ENCODE assay signal across 14 mouse cellular contexts in genomic region chr17:13036627-13037192, GRCm38 (mm10). TPM values are rescaled to one million over a fixed set of nuclear protein-coding genes. Genes with fewer than 3 reads are reported as not detected.
ATAC-seq lines count a peak whose summit lies in the region.
"Not testable (repeated sequence)": the region's sequence is repeated elsewhere in the genome, so short reads cannot be mapped to it uniquely, and the experiment has no call there.
"Had no signal": no experiment of that assay in that cellular context is flagged by ENCODE, and none has a peak within 500 bp of the region (broad histone marks: within the 10 kb centered on the region; RNA-seq: fewer than 3 reads in every experiment).

No protein-coding gene starts in this region.

- not testable (repeated sequence) for H3K36me3 ChIP-seq in embryonic facial prominence, embryonic 13.5 days; heart, embryonic 11.5 days (ENCODE audit: control insufficient read depth, insufficient read depth, low read length); hindbrain, embryonic 13.5 days; limb, embryonic 15.5 days; midbrain, embryonic 13.5 days; stomach, embryonic 16.5 days (ENCODE audit: control insufficient read depth, insufficient read depth, low read length)

- not testable (repeated sequence) for H3K4me3 ChIP-seq in embryonic facial prominence, embryonic 13.5 days; heart, embryonic 11.5 days (ENCODE audit: low read depth, low read length); hindbrain, embryonic 13.5 days; limb, embryonic 15.5 days; midbrain, embryonic 13.5 days (replicated peaks); stomach, embryonic 16.5 days (replicated peaks; ENCODE audit: low read length)

- not testable (repeated sequence) for H3K27me3 ChIP-seq in embryonic facial prominence, embryonic 13.5 days; heart, embryonic 11.5 days (ENCODE audit: control insufficient read depth, insufficient read depth, low read length); hindbrain, embryonic 13.5 days; limb, embryonic 15.5 days; midbrain, embryonic 13.5 days; stomach, embryonic 16.5 days (ENCODE audit: control insufficient read depth, insufficient read depth, low read length)

- ATAC-seq in cerebellum, adult (ENCODE audit: insufficient number of reproducible peaks, low FRiP score, low TSS enrichment): 0 out of 2 replicates have a peak, but pooled peaks have one; percentile 45
- ATAC-seq in embryonic facial prominence, embryonic 13.5 days (ENCODE audit: insufficient number of reproducible peaks, insufficient read depth, low FRiP score, low TSS enrichment, low read depth): peak; percentile 56; the same call in 1 of the 2 replicates
- ATAC-seq in heart, embryonic 11.5 days (replicated peaks; ENCODE audit: insufficient number of reproducible peaks, low FRiP score, low TSS enrichment): peak; percentile 18; the same call in 1 of the 2 replicates
- peak; percentile 52; the same call in 1 of the 2 replicates for ATAC-seq in hindbrain, embryonic 13.5 days (ENCODE audit: low FRiP score)
- peak; percentile 63 for ATAC-seq in limb, embryonic 15.5 days (ENCODE audit: insufficient number of reproducible peaks, low FRiP score, low TSS enrichment, low read depth)
- 0 out of 2 replicates have a peak, but pooled peaks have one; percentile 17 for ATAC-seq in midbrain, embryonic 13.5 days
- peak; percentile 13; the same call in 1 of the 2 replicates for ATAC-seq in stomach, embryonic 16.5 days (ENCODE audit: insufficient read depth, low FRiP score)

- not testable (repeated sequence) for H3K9ac ChIP-seq in embryonic facial prominence, embryonic 13.5 days; heart, embryonic 11.5 days (ENCODE audit: low read depth, low read length); hindbrain, embryonic 13.5 days; limb, embryonic 15.5 days; midbrain, embryonic 13.5 days (replicated peaks); stomach, embryonic 16.5 days (ENCODE audit: low read length)

- H3K27ac ChIP-seq in embryonic facial prominence, embryonic 13.5 days; heart, embryonic 11.5 days (ENCODE audit: low read depth, low read length); hindbrain, embryonic 13.5 days; limb, embryonic 15.5 days; midbrain, embryonic 13.5 days; stomach, embryonic 16.5 days (ENCODE audit: low read length): not testable (repeated sequence)

- H3K4me2 ChIP-seq in embryonic facial prominence, embryonic 13.5 days; heart, embryonic 11.5 days; hindbrain, embryonic 13.5 days; limb, embryonic 15.5 days; midbrain, embryonic 13.5 days (replicated peaks); stomach, embryonic 16.5 days (ENCODE audit: low read depth, low read length): not testable (repeated sequence)

- H3K9me3 ChIP-seq in embryonic facial prominence, embryonic 13.5 days; heart, embryonic 11.5 days (replicated peaks; ENCODE audit: control insufficient read depth, low read length); hindbrain, embryonic 13.5 days; limb, embryonic 15.5 days; midbrain, embryonic 13.5 days; stomach, embryonic 16.5 days (replicated peaks; ENCODE audit: control insufficient read depth, low read length): not testable (repeated sequence)

- 83% methylated on average over 4 of the region's 12 CpGs for WGBS in embryonic facial prominence, embryonic 13.5 days
- WGBS in heart, embryonic 11.5 days (ENCODE audit: insufficient replicate concordance): 84% methylated on average over 3 of the region's 12 CpGs
- 96% methylated on average over 3 of the region's 12 CpGs for WGBS in hindbrain, embryonic 13.5 days
- WGBS in limb, embryonic 15.5 days: 83% methylated on average over 4 of the region's 12 CpGs
- 88% methylated on average over 4 of the region's 12 CpGs for WGBS in midbrain, embryonic 13.5 days
- WGBS in stomach, embryonic 16.5 days: 94% methylated on average over 3 of the region's 12 CpGs

- H3K4me1 ChIP-seq in embryonic facial prominence, embryonic 13.5 days; heart, embryonic 11.5 days (ENCODE audit: control insufficient read depth, insufficient read depth, low read length); hindbrain, embryonic 13.5 days (replicated peaks); limb, embryonic 15.5 days; midbrain, embryonic 13.5 days (replicated peaks); stomach, embryonic 16.5 days (ENCODE audit: control insufficient read depth, insufficient read depth, low read length): not testable (repeated sequence)

RNA-seq across cellular contexts. Expression of gene Gpr31b, which starts 15.4 kb away (rescaled TPM):
- polyA plus RNA-seq in embryonic facial prominence, embryonic 13.5 days (2015; fragmentation: Nextera tagmentation; extraction: Ambion mirVana): not detected in 2 replicates
- polyA plus RNA-seq in heart, embryonic 11.5 days (2014; fragmentation: Nextera tagmentation; extraction: Ambion mirVana): 0.19 TPM in 1 of 2 replicates, not detected in the other
- not detected in 2 replicates for polyA plus RNA-seq in hindbrain, embryonic 13.5 days (2015; fragmentation: Nextera tagmentation; extraction: Ambion mirVana)
- polyA plus RNA-seq in limb, embryonic 15.5 days (2015; fragmentation: Nextera tagmentation; extraction: Ambion mirVana): 0.22 TPM in 1 of 2 replicates, not detected in the other
- polyA plus RNA-seq in midbrain, embryonic 13.5 days (2015; fragmentation: Nextera tagmentation; extraction: Ambion mirVana): not detected in 2 replicates
- not detected in 2 replicates for polyA plus RNA-seq in stomach, embryonic 16.5 days (2015; fragmentation: Nextera tagmentation; extraction: Ambion mirVana)
- polyA plus RNA-seq: activated CD4-positive, CD25-positive, alpha-beta regulatory T cell, adult 4 months; embryonic facial prominence, embryonic 14.5 days; forebrain, embryonic 12.5 days; forebrain, embryonic 15.5 days; heart, postnatal 0 days; intestine, embryonic 15.5 days had no signal

RNA-seq across cellular contexts. Expression of gene Tcp10b, which starts 24.2 kb away (rescaled TPM):
- polyA plus RNA-seq in embryonic facial prominence, embryonic 13.5 days (2015; fragmentation: Nextera tagmentation; extraction: Ambion mirVana): 0.14 TPM in 1 of 2 replicates, not detected in the other
- not detected in 2 replicates for polyA plus RNA-seq in heart, embryonic 11.5 days (2014; fragmentation: Nextera tagmentation; extraction: Ambion mirVana)
- 0.23 TPM in 1 of 2 replicates, not detected in the other for polyA plus RNA-seq in hindbrain, embryonic 13.5 days (2015; fragmentation: Nextera tagmentation; extraction: Ambion mirVana)
- polyA plus RNA-seq in limb, embryonic 15.5 days (2015; fragmentation: Nextera tagmentation; extraction: Ambion mirVana): 0.10 TPM in 1 of 2 replicates, not detected in the other
- 0.13 TPM in 1 of 2 replicates, not detected in the other for polyA plus RNA-seq in midbrain, embryonic 13.5 days (2015; fragmentation: Nextera tagmentation; extraction: Ambion mirVana)
- 0.15 TPM in 1 of 2 replicates, not detected in the other for polyA plus RNA-seq in stomach, embryonic 16.5 days (2015; fragmentation: Nextera tagmentation; extraction: Ambion mirVana)
- polyA plus RNA-seq: activated CD4-positive, CD25-positive, alpha-beta regulatory T cell, adult 4 months; embryonic facial prominence, embryonic 14.5 days; forebrain, embryonic 15.5 days; heart, embryonic 14.5 days; intestine, embryonic 15.5 days had no signal

RNA-seq across cellular contexts. Expression of gene Sod2, which starts 30.1 kb away (rescaled TPM):
- 78.3 and 78.7 TPM in 2 replicates for polyA plus RNA-seq in embryonic facial prominence, embryonic 13.5 days (2015; fragmentation: Nextera tagmentation; extraction: Ambion mirVana)
- 308 and 326 TPM in 2 replicates for polyA plus RNA-seq in heart, embryonic 11.5 days (2014; fragmentation: Nextera tagmentation; extraction: Ambion mirVana)
- 117 and 121 TPM in 2 replicates for polyA plus RNA-seq in hindbrain, embryonic 13.5 days (2015; fragmentation: Nextera tagmentation; extraction: Ambion mirVana)
- polyA plus RNA-seq in limb, embryonic 15.5 days (2015; fragmentation: Nextera tagmentation; extraction: Ambion mirVana): 89.2 and 111 TPM in 2 replicates
- polyA plus RNA-seq in midbrain, embryonic 13.5 days (2015; fragmentation: Nextera tagmentation; extraction: Ambion mirVana): 105 and 112 TPM in 2 replicates
- polyA plus RNA-seq in stomach, embryonic 16.5 days (2015; fragmentation: Nextera tagmentation; extraction: Ambion mirVana): 125 and 130 TPM in 2 replicates

RNA-seq across cellular contexts. Expression of gene Wtap, which starts 42.7 kb away (rescaled TPM):
- polyA plus RNA-seq in embryonic facial prominence, embryonic 13.5 days (2015; fragmentation: Nextera tagmentation; extraction: Ambion mirVana): 156 and 166 TPM in 2 replicates
- polyA plus RNA-seq in heart, embryonic 11.5 days (2014; fragmentation: Nextera tagmentation; extraction: Ambion mirVana): 83.4 and 88.8 TPM in 2 replicates
- polyA plus RNA-seq in hindbrain, embryonic 13.5 days (2015; fragmentation: Nextera tagmentation; extraction: Ambion mirVana): 136 and 140 TPM in 2 replicates
- polyA plus RNA-seq in limb, embryonic 15.5 days (2015; fragmentation: Nextera tagmentation; extraction: Ambion mirVana): 106 and 124 TPM in 2 replicates
- 149 and 160 TPM in 2 replicates for polyA plus RNA-seq in midbrain, embryonic 13.5 days (2015; fragmentation: Nextera tagmentation; extraction: Ambion mirVana)
- 101 and 105 TPM in 2 replicates for polyA plus RNA-seq in stomach, embryonic 16.5 days (2015; fragmentation: Nextera tagmentation; extraction: Ambion mirVana)

Comparison
In these comparisons a context has a peak if more than half of its experiments do, and no peak if none do; other contexts are left out.
1. ATAC-seq: peak in every context shown above with its lines; median percentile 63 in limb, embryonic 15.5 days; 56 in embryonic facial prominence, embryonic 13.5 days; 52 in hindbrain, embryonic 13.5 days; 45 in cerebellum, adult; 18 in heart, embryonic 11.5 days; 17 in midbrain, embryonic 13.5 days; 13 in stomach, embryonic 16.5 days.